Mouse (Mus musculus) thymus, adult 2 months (tissue): ENCODE data around the gene Trabd.

Source experiments
- CTCF ChIP-seq: fragments of 200-500 bp; IDR thresholded peaks from 2 replicates; pipeline ENCODE4 v1.5.1; 2012; ENCODE audit warnings: mild to moderate bottlenecking, control low read depth, low read length, moderate library complexity, borderline replicate concordance; ENCODE audit not compliant: control insufficient read depth, poor library complexity, insufficient read depth; ENCODE audit errors: extremely low read depth
- POLR2A ChIP-seq: fragments of 200-500 bp; IDR thresholded peaks from 2 replicates; pipeline ENCODE4 v1.6.1; 2012; ENCODE audit warnings: mild to moderate bottlenecking, low read length, control low read depth, moderate library complexity; ENCODE audit not compliant: control insufficient read depth, poor library complexity, insufficient read depth; ENCODE audit errors: extremely low read depth

- TF ChIP-seq POLR2A (no peak), CTCF (no peak)
Observed at GRCm38 (mm10) chr15:89064891-89065290, 10.0 kb upstream of the Trabd start.
